Mouse (Mus musculus) olfactory bulb, adult 2 months (tissue): ENCODE results near the gene Pym1.

ENCODE experiments used
- CTCF ChIP-seq: fragments of 200-500 bp; IDR thresholded peaks from 2 replicates; pipeline ENCODE4 v1.5.1; 2012; ENCODE audit warnings: low read depth, mild to moderate bottlenecking, low read length, moderate library complexity; ENCODE audit not compliant: insufficient read depth
- POLR2A ChIP-seq: fragments of 200-500 bp; IDR thresholded peaks from 2 replicates; pipeline ENCODE4 v1.6.1; 2012; ENCODE audit warnings: mild to moderate bottlenecking, low read depth, low read length, moderate library complexity; ENCODE audit not compliant: insufficient read depth

DNA sequence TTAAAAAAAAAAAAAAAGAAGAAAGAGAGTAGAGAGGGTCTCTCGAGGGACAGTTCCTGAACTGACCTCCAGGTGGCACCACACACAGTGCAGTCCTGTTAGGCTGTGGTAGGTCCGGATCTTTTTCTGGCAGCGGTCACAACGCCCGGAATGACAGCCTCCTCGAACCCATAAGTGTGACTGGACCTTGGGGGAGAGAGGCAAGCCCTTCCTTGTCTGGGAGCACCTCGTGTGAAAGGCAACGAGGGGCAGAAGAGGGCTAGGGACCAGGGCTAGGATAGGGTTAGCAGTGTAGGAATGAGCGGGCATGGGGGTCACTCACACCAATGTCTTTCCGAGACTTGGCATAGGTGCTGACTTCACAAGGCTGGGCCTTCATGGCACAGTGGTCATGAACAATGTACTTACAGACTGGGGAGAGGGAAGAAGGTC lies 16.7 kb upstream of the Pym1 start:
- peak; percentile 52; the same call in 1 of the 2 replicates for TF ChIP-seq CTCF
- TF ChIP-seq POLR2A = no peak
